Mouse (Mus musculus) hindbrain, embryonic 12.5 days (tissue): ENCODE measurements at regions not wholly inside any gene's neighbourhood (a gene's known extent, or its start where the extent isn't known, plus 50 kb on each side); places are given as distances from the start of the nearest gene placed in this dataset.

ENCODE experiments used
- ATAC-seq: fragments of 200-750 bp; cut with Nextera tagmentation; 2 replicates; pipeline ENCODE4 v1.8.0; 2017; ENCODE audit warnings: moderate TSS enrichment; ENCODE audit not compliant: low FRiP score
- H3K27ac ChIP-seq: fragments of 300-500 bp; sonication (generic); 2 replicates; pipeline ENCODE4 v1.5.1; 2016; ENCODE audit warnings: mild to moderate bottlenecking
- H3K27me3 ChIP-seq: fragments of 300-500 bp; sonication (generic); 2 replicates; pipeline ENCODE4 v1.6.1; 2016; ENCODE audit warnings: mild to moderate bottlenecking
- H3K36me3 ChIP-seq: fragments of 300-500 bp; sonication (generic); 2 replicates; pipeline ENCODE4 v1.6.1; 2016; ENCODE audit warnings: mild to moderate bottlenecking
- H3K4me1 ChIP-seq: fragments of 300-500 bp; sonication (generic); 2 replicates; pipeline ENCODE4 v1.6.1; 2016
- H3K4me2 ChIP-seq: fragments of 300-500 bp; sonication (generic); replicated peaks from 2 replicates; pipeline ENCODE4 v1.6.1; 2016; ENCODE audit warnings: mild to moderate bottlenecking
- H3K4me3 ChIP-seq: fragments of 300-500 bp; sonication (generic); 2 replicates; pipeline ENCODE4 v1.5.1; 2016; ENCODE audit warnings: mild to moderate bottlenecking
- H3K9ac ChIP-seq: fragments of 300-500 bp; sonication (generic); 2 replicates; pipeline ENCODE4 v1.6.1; 2016; ENCODE audit warnings: mild to moderate bottlenecking, moderate library complexity
- H3K9me3 ChIP-seq: fragments of 300-500 bp; sonication (generic); replicated peaks from 2 replicates; pipeline ENCODE4 v1.6.1; 2016; ENCODE audit warnings: mild to moderate bottlenecking
- WGBS: fragments of 180-500 bp; shearing (Covaris S2); methylation state at CpG from one replicate; pipeline ENCODE4 v1.1.7; 2016; 5-methylcytosine and 5-hydroxymethylcytosine counted together

DNA sequence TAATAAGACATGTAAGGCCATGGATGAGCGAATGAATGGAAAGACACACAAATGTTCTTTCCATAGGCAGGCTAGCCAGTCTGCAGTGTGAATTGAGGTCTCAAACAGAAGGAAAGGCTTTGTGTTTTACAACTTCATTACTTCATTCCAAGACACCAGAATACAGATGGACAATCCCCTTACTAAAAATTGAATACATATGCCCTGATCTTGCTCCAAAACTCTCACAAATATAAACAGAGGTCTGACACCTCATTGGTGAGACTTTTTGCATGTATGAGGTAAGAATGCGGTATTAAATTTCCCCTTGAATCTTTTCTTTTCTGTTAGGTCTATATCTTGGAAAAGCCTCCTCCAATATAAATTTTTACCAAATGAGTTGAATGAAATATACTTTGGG is 363.3 kb downstream of the Galc start:
- no peak overlapping the region for H3K27ac ChIP-seq
- no peak for ATAC-seq
- WGBS: 92% methylated on average over 2 of the region's 2 CpGs

DNA sequence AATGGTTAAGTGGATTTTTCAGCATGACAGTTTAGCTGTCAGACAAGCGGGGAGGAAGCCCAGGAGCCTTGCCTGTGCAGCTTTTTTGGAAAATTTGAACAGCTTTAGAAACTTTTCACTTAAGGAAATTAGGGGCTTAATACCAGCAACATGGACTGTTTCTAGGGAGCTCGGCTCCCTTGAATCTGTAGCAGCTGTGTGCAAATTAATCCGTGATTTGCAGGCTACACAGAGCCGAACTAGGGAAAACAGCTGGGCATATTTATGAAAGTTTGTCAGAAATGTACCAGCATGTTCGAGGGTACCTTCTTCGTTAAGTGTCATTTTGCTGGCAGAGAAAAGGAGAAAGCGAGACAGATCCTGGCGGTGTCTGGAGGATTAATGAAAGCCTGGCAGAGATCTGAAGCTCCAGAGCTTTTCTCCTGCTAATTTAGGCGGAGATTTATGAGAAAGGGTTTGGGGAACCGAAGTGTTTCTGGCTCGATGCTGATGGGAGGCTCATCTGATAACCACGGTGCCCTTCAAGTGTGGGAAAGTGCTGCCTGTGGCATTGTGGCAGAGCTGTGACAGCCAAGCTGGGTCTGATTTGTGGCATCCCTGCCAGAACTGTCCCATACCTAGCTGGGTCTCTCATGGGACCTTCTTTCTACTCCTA is 370.3 kb downstream of the Galc start:
- Histone ChIP-seq H3K4me2 (peak overlapping the region; percentile 18; the same call in 1 of the 2 replicates), H3K9me3 (no peaks in the 10 kb centered on the region), H3K36me3 (no peaks in the 10 kb centered on the region), H3K27me3 (no peaks in the 10 kb centered on the region), H3K27ac (no peak overlapping the region), H3K9ac (no peak overlapping the region), H3K4me3 (no peak overlapping the region), H3K4me1 (peaks cover 11% of the 10 kb centered on the region; the same call in 1 of the 2 replicates)
- WGBS: 23% methylated on average over 12 of the region's 12 CpGs
- peak; percentile 56 for ATAC-seq

More for the DNA sequence above, 363.3 kb downstream of the Galc start:
- H3K4me3 ChIP-seq: no peak overlapping the region
- H3K9ac ChIP-seq: no peak overlapping the region
- no peaks in the 10 kb centered on the region for H3K27me3 ChIP-seq
- H3K4me1 ChIP-seq: no peaks in the 10 kb centered on the region
- H3K36me3 ChIP-seq: no peaks in the 10 kb centered on the region
- no peak overlapping the region for H3K4me2 ChIP-seq
- no peaks in the 10 kb centered on the region for H3K9me3 ChIP-seq

DNA sequence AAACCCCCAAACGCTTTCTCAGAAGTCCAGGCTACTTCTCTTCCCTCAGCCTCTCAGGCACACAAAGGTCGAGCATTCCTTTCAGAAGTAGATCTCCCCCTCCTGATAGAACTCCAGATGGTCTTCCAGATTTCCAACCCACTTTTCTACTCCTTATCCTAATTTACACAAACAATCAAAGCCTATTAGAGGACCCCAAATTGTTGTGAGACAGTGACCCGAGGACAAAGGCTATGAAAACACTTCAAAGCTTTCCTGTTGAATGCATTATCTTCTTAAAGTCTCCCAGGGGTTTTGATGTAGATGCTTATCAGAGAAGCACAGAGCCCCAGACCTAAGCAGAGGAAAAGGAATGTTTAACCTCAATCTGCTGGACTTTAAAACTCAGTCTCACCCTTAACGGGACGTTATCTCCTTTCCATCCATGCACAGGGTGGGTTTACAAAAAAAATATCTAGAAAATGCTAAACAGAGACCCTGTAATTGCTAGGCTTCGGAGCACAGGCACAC is 370.9 kb downstream of the Galc start:
- WGBS: 21% methylated on average over 6 of the region's 6 CpGs
- Histone ChIP-seq H3K9me3 (no peaks in the 10 kb centered on the region), H3K9ac (no peak overlapping the region), H3K4me2 (peak overlapping the region; percentile 18; the same call in 1 of the 2 replicates), H3K36me3 (no peaks in the 10 kb centered on the region), H3K4me3 (no peak overlapping the region), H3K27ac (no peak overlapping the region), H3K27me3 (no peaks in the 10 kb centered on the region), H3K4me1 (peaks cover 11% of the 10 kb centered on the region; the same call in 1 of the 2 replicates)
- ATAC-seq: no peak

DNA sequence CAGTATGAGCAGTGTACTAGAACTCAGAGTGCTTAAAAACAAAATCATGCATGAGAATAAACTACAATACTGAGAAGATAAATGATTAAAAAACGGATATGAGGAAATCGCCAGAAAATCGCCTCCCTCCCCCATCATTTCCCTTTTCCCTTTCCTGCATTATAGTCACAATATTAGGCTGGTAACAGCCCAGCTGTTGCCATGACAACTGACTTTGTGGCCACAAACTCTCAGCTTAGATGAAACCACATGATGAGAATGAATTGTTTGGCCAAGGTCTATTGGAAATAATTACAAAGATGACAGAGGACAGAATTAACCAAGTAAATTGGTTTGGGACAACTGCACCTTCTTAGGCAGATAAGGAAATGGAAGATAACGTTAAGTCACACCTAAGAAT is 376.8 kb downstream of the Galc start:
- 69% methylated on average over 4 of the region's 4 CpGs for WGBS

DNA sequence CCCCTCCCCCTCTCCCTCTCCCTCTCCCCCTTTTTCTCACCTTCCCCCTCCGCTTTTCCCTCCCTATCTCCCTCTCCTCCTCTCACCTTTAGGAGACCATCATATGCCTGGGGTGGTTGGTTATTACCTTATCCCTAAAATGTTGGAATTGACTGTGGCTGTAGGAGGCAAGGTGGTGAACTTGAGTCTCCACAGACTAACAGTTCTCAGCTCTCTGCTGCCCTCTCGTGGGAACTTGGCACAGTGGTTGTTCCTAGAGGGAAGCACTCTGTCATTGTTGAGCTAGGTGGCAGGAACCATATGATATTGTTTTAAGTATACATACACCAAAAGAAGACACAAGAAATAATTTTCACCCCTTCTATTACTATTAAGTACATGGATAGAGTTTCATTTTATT is 386.9 kb downstream of the Galc start:
- H3K4me1 ChIP-seq: no peaks in the 10 kb centered on the region
- no peaks in the 10 kb centered on the region for H3K27me3 ChIP-seq
- H3K9me3 ChIP-seq: no peaks in the 10 kb centered on the region
- H3K4me3 ChIP-seq: no peak overlapping the region
- H3K9ac ChIP-seq: no peak overlapping the region
- no peak overlapping the region for H3K27ac ChIP-seq
- H3K4me2 ChIP-seq: no peak overlapping the region
- H3K36me3 ChIP-seq: no peaks in the 10 kb centered on the region
- 11% methylated on average over 2 of the region's 2 CpGs for WGBS
- peak; percentile 69; the same call in 1 of the 2 replicates for ATAC-seq

More for the DNA sequence above, 376.8 kb downstream of the Galc start:
- ATAC-seq: no peak
- no peaks in the 10 kb centered on the region for H3K9me3 ChIP-seq
- no peak overlapping the region for H3K4me3 ChIP-seq
- H3K27me3 ChIP-seq: no peaks in the 10 kb centered on the region
- H3K36me3 ChIP-seq: no peaks in the 10 kb centered on the region
- H3K9ac ChIP-seq: no peak overlapping the region
- no peak overlapping the region for H3K4me2 ChIP-seq
- H3K27ac ChIP-seq: no peak overlapping the region
- no peaks in the 10 kb centered on the region for H3K4me1 ChIP-seq

DNA sequence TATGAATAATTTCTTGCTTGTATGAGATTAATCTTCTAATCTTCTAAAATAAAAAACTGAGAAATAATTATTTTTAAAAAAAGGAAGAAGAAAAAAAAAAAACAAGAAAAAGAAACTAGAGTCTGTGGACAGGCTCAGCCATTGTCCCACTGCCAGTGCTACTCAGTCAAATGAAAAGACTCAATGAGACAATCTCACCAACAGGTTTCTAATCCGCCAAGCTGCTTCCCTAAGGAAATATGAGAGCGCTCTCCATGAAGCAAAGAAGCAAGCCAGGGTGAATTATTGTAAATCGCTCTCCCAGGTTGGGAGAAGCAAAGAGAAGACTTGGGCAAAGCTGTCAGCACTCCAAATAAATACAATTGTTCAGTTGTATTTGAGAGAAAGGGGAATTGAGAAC is 396.3 kb downstream of the Galc start:
- Histone ChIP-seq H3K9ac (no peak overlapping the region), H3K4me3 (no peak overlapping the region), H3K36me3 (no peaks in the 10 kb centered on the region), H3K9me3 (no peaks in the 10 kb centered on the region), H3K27me3 (no peaks in the 10 kb centered on the region), H3K4me1 (no peaks in the 10 kb centered on the region), H3K27ac (no peak overlapping the region), H3K4me2 (no peak overlapping the region)
- WGBS: 79% methylated on average over 3 of the region's 3 CpGs
- ATAC-seq: no peak

DNA sequence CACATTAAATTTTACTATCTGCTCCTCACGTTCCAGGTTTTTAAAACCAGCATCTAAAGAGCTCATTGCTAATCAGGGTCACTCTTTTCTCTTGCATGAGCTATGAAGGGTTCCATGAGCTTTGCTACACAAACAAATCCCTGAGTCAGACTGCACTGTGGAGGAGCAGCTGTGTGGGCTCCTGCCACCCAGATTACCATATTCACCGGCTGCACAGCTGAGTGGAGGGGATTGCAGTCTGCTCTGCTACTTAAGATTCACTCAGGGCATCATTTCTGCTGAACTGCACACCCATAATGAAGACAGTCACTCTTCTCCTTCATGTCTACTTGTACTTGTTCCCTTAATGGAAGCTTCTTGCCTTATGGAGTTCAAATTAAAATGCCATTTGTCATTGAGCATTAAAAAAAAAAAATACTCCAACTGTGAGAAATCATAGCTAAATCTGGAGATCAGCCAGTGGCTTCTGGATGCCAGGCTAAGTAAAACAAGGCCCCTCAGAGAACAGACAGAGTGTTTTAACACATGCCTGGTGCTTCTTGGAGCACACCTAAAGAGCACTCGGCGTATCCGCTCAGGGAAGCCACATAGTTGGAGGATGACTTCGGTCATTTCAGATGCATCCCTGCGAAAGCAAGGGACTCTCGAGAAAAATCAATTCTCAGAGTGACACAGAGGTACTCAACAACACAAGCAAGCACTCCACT is 422.9 kb downstream of the Galc start:
- H3K27ac ChIP-seq: peak overlapping the region; percentile 17; the same call in 1 of the 2 replicates
- H3K4me2 ChIP-seq: no peak overlapping the region
- peaks cover 2% of the 10 kb centered on the region; the same call in 1 of the 2 replicates for H3K4me1 ChIP-seq
- H3K9ac ChIP-seq: no peak overlapping the region
- WGBS: 72% methylated on average over 8 of the region's 8 CpGs
- H3K36me3 ChIP-seq: no peaks in the 10 kb centered on the region
- no peaks in the 10 kb centered on the region for H3K27me3 ChIP-seq
- H3K9me3 ChIP-seq: no peaks in the 10 kb centered on the region
- no peak overlapping the region for H3K4me3 ChIP-seq
- peak; percentile 91 for ATAC-seq

DNA sequence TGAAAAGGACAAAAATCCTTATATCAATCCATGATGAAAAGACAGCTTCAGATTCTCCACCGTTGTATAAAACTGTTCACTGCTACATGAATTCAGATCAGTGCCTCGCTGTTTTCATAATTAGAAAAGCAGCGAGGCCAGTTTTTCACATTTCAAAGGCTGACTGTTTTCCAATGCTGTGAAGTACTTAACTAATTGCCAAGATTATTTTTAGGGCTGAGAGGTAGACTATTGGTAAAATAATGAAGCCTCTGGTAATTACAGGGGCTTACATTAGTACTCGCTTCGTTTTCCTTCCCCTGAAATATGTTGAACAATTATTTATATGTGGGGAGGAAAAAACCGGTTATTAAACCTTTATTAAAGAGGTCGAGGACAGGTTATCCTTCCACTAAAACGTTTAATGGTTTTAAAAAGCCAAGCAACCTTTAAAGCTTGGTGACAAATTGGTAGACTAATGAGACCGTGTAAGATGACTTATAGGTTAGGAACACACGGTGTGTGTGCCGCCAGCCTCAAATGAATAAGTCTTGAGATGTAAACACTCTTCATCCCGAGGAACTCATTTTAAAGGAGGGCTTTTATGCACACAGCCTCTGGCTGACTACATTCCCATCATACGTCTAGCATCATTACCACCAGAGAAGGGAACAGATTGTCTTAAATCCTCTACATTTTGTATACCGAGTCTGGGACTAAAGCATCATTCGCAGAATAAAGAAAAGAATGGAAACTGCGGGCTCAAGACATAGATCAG is 465.7 kb downstream of the Galc start:
- no peak for ATAC-seq
- H3K4me3 ChIP-seq: no peak overlapping the region
- H3K36me3 ChIP-seq: no peaks in the 10 kb centered on the region
- no peaks in the 10 kb centered on the region for H3K4me1 ChIP-seq
- H3K27ac ChIP-seq: no peak overlapping the region
- no peaks in the 10 kb centered on the region for H3K27me3 ChIP-seq
- no peak overlapping the region for H3K9ac ChIP-seq
- H3K4me2 ChIP-seq: no peak overlapping the region
- no peaks in the 10 kb centered on the region for H3K9me3 ChIP-seq
- WGBS: 87% methylated on average over 16 of the region's 16 CpGs

DNA sequence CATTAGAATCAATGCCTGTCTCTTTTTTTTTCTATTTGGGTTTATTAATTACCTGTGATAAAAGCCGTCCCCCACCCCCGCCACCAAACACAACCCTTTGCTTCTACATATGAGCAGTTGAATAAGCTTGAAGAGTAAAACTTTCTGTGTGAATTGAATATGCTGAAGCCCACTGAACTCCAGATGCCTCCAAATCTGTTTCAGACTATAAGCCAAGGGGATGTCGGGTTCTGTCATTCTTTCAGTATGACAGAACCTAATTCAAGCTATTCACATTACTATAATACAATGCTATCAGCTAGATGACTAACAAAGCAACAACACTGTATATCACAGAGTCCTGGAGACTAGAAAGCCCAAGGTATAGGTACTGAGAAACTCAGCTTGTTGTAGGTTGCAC is 475.8 kb downstream of the Galc start:
- no peak overlapping the region for H3K4me3 ChIP-seq
- H3K4me2 ChIP-seq: no peak overlapping the region
- WGBS: 91% methylated on average over 3 of the region's 3 CpGs
- ATAC-seq: no peak
- no peaks in the 10 kb centered on the region for H3K9me3 ChIP-seq
- H3K9ac ChIP-seq: no peak overlapping the region
- no peak overlapping the region for H3K27ac ChIP-seq
- H3K4me1 ChIP-seq: no peaks in the 10 kb centered on the region
- H3K27me3 ChIP-seq: peaks cover 3% of the 10 kb centered on the region; the same call in 1 of the 2 replicates
- H3K36me3 ChIP-seq: no peaks in the 10 kb centered on the region

DNA sequence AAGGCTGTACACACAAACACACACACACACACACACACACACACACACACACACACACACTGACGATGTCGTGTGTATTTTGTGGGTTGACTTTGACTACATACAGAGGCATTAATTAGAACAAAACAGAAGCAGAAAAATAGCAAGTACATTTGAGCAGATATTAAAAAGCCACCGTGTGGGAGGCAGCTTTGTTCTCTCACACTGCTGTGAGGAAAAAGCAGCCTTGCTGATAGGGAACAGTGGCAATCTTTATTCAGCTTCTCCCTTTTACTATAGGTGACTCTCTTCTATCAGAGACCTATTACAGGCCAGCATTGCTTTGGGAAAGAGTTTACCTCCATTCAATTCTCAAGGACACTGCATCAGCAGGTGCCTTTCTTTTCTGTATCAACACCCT is 500.1 kb downstream of the Galc start:
- Histone ChIP-seq H3K4me2 (no peak overlapping the region), H3K27ac (no peak overlapping the region), H3K9ac (no peak overlapping the region), H3K4me1 (no peaks in the 10 kb centered on the region), H3K4me3 (no peak overlapping the region), H3K9me3 (no peaks in the 10 kb centered on the region), H3K27me3 (no peaks in the 10 kb centered on the region), H3K36me3 (no peaks in the 10 kb centered on the region)
- 86% methylated on average over 3 of the region's 3 CpGs for WGBS
- no peak for ATAC-seq

DNA sequence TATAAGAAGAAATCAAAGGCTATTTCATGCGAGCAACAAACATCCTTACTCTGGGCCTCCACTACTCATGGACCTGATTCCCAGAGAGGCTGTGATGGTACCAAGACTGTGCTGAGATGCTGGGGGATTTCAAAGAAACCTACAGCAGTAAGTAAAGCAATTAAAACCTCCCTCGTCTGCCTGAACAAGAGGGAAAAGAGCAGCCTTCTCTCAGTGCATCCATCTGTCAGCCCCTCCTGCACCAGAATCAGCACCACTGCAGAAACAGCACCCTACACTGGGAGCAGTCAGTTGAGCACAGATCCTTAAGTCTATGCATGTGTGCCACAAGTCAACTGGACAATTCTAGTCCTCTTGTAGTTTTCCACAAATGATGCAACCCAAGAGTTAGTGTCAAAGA is 500.6 kb downstream of the Galc start:
- H3K9me3 ChIP-seq: no peaks in the 10 kb centered on the region
- H3K4me3 ChIP-seq: no peak overlapping the region
- H3K27ac ChIP-seq: no peak overlapping the region
- H3K4me1 ChIP-seq: no peaks in the 10 kb centered on the region
- WGBS: 69% methylated on average over 2 of the region's 2 CpGs
- no peaks in the 10 kb centered on the region for H3K27me3 ChIP-seq
- no peak for ATAC-seq
- no peak overlapping the region for H3K9ac ChIP-seq
- H3K4me2 ChIP-seq: no peak overlapping the region
- no peaks in the 10 kb centered on the region for H3K36me3 ChIP-seq

DNA sequence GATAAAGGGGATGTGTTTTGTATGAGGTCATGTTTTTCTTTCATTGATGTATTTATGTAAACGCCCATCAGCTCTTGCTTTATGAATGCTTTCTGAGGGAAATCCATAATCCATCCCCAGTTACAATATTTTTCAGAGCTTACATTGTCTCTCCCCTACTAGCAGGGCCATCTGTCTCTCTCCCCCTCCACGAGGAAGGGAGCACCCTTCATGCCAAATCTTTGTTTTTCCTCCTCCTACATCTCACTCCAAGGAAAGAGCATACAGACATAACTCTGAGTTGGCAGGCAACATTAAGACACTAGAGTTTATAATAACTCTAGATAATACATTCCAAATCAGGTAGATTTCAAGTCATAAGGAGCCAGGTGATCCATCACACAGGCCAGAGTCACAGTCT is 509.1 kb downstream of the Galc start:
- ATAC-seq: no peak
- H3K27me3 ChIP-seq: no peaks in the 10 kb centered on the region
- H3K27ac ChIP-seq: no peak overlapping the region
- 81% methylated on average over 2 of the region's 2 CpGs for WGBS
- H3K4me3 ChIP-seq: no peak overlapping the region
- no peak overlapping the region for H3K9ac ChIP-seq
- no peaks in the 10 kb centered on the region for H3K9me3 ChIP-seq
- H3K36me3 ChIP-seq: no peaks in the 10 kb centered on the region
- H3K4me1 ChIP-seq: no peaks in the 10 kb centered on the region
- no peak overlapping the region for H3K4me2 ChIP-seq
